Mouse (Mus musculus) large intestine, adult 2 months (tissue): ENCODE results near the gene Hmgn2. TPM values are rescaled to one million over a fixed set of nuclear protein-coding genes. Genes with fewer than 3 reads are reported as not detected.
"Not testable (repeated sequence)": the region's sequence is repeated elsewhere in the genome, so short reads cannot be mapped to it uniquely, and the experiment has no call there.

Experiments
- DNase-seq: peaks from one replicate; pipeline ENCODE4 v3.0.0-alpha.2; 2012; ENCODE audit warnings: low read depth, low spot score
- WGBS: fragments of 180-500 bp; shearing (Covaris S2); methylation state at CpG from one replicate; pipeline ENCODE4 v1.1.7; 2018; 5-methylcytosine and 5-hydroxymethylcytosine counted together
- polyA plus RNA-seq: library from polyadenylated mRNA; depleted of rRNA; stranded (reverse); fragments of >200 nt; gene quantifications from 2 replicates; pipeline ENCODE4 v1.2.3, GENCODE M21; 2012; rRNA removed

The Hmgn2 gene
- polyA plus RNA-seq: 33.0 and 46.0 TPM in 2 replicates

DNA sequence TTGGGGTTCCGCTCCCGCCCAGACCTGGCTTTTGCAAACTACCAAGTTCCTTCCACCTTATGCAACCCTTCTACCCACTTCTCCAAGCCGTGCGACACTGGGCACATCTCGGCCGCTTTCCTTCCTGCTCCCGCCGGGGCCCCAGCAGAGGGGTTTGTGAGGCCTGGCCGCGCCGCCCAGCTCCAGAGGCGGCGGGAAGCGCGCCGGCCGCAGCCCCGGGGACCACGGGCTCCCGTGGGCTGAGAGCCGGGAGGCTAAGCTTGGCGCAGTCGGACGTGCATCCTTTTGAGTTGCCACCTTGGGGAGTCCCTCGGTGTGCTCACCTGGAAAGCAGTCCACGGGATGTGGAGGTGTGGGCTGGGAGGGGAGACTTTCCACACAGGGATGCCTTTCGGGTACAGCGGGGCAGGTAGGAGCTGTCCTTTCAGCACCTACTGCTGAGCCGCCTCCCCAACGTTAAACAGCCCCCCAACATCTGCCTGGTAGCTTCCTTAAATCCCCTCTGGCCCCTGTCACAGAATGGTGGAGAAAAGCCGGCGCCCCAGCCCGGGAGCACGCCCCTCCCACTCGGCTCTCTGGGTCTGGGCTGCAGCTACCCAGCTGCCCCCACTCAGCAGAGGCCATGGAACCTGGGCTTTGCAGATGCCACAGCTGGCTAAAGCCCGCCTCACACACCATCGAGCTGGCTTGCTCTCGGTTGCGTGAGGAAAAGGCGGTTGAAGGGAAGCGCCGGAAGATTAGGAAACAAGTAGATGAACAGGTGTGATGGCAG is at the start of gene Hmgn2:
Gene Hmgn2 (minus strand): TSS at position 501 of the 772 bp plus-strand sequence.
- no peak for DNase-seq
- 1% methylated on average over 42 of the region's 42 CpGs for WGBS

DNA sequence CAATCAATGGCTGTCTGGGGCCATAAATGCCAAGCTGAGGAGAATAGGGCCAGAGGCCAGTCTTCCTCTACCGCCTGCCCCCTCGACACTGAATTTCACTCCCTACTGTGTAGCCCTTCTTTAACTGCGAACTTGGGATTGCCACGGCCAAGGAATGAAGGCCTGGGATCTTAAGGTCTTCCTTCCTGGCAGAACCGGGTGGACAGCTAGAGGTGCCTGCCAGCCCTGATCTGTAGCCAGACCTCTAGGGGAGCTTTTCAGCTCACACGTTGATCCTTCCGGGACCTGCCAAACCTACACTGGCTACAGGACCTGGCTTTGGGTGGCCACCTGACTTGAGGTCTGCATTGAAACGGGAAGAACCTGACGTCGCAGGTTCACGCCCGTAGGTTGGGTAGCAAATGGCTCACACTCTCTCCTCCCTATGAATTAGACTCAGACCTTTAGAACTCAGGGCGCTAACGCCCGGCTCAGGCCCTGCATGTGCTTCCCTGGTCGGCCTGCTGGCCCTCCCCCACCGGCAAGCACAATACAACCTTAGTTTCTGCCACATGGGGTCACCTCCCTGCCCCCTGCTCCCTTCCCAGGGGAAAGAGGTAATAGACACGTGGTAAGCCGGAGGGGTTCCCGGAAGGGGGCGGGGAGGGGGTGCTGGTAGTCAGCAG is 48.9 kb upstream of the Hmgn2 start:
- WGBS: 5% methylated on average over 21 of the region's 21 CpGs
- no peak for DNase-seq

DNA sequence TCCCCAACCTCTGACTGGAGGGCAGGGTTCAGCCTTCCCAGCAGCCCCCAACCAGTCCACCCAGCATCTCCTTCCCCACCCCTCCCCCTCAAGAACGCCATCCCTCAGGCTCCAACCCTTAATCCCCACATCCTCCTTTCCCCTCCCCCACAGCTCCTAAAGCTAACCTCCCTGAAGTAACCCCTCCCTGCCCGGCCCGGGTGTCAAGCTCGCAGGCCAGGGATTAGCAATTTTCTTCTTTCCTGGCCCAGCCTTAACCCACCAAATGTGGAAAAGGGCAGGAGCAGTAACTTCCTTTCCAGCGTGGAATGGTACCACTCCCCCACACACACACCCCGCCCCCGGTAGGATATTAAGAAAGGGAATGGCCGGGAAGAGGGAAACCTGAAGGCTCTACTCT is 48.3 kb upstream of the Hmgn2 start:
- no peak for DNase-seq
- WGBS: 10% methylated on average over 8 of the region's 8 CpGs

DNA sequence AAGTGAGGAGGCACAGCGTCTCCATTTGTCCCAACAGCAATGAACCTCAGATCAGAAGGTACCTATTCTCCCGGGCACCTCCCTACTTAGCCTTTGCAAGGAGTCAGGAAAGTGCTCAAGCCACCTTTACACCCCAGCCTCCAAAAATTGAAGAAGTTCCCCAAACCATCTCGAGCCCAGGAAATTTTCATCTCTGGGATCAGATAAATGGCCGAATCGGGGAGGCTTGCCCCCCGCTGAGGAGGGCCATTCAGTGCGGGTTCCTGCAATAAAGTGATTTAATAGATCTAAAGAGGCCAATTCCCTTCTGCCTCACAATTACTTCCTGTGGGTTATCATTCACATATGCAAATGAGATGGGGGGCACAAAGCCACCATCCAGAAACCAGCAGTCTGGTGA is 47.8 kb upstream of the Hmgn2 start:
- 13% methylated on average over 7 of the region's 7 CpGs for WGBS
- no peak for DNase-seq

DNA sequence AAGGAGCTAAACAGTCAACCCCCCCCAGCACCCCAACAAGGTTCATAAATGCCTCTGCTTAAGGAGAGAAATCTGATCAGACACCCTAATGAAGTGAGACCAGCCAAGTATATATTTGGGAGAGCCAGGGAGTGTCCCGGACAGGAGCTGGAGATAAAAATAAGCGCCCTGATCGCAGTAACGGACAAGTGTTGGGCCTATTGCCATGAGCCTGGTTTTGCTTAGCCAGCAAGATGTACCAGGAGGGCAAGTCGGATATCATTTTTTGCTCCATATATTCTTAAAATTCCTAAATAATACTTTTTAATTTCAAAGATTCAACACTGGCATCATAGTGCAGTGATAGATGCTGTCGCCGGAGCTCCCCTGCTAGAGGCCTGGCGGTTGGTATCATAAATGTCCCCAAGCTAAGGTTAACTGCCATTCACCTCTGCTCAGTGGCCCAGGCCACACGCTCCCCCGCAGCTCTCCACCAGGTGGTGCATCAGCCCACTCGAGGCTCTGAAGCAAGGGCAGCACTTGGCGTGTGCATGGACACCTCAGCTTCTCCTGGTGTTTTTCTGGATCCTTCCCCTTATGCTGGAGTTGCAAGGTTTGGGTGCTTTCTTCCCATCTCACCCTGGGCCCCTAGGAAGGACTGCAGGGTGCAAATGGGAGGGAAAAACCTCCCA is 44.5 kb upstream of the Hmgn2 start:
- no peak for DNase-seq
- 47% methylated on average over 12 of the region's 12 CpGs for WGBS

DNA sequence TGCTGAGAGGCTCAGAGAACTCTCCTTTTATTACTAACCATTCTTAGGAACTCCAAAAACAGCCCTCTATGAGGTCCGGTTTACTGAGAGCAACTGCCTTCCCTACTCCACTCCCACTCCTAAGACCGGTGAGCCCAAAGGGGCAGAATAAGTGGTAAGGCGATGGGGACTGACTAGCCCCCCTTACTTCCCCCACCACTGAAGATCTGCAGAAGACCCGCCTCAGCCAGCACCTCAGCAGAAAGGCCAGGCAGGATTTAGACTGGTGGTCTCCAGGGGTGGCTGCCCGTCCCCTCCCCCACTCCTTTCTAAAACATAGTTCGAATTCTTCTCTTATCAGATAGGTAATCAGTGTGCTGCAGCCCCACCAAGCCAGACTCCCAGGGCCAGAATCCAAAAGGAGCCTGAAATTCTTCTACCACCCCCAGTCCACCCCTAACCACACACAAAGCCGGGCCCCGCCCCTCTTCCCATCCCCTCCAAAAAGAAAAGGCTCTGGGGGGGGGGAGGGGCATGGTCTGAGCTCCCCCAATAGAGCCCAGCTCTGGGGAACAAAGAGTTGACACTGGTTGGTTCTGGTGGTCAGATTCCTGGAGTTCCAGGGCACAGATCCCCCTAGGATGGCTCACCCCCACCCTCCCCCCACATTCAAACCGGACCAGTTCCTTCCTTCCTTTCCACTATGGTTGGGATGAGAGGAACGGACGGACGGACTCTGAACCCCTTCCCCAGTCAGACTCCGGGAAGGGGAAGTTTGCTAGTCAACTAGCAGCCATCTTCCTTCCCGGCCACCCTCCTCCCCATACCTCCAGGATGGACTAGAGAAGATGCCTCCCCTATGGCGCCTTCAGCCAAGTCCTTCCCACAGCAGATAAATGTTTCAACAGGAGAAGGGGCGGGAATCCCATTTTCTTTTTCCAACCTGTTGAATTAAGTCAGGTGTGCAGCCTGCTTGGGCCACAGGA is 43.3 kb upstream of the Hmgn2 start:
- 19% methylated on average over 16 of the region's 16 CpGs for WGBS
- no peak for DNase-seq

DNA sequence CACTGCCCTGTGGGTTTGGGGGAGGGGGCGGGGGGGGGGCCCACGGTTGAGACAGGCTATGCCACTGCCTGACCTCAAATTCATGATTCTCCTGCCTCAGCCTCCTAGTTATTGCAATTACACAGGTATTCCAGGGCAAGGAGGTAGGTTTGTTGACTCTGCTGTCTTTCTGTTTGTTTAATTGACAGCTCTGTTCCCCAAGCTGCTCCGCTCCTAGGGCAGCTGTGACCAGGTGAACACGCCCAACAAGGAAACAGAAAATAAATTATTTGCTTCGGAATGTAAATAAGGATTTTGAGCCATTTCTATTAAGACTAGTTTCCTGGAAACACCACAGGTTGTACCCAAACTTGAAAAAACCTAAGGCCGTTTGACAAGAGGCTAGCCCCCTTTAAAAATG is 41.3 kb upstream of the Hmgn2 start:
- 21% methylated on average over 6 of the region's 6 CpGs for WGBS

DNA sequence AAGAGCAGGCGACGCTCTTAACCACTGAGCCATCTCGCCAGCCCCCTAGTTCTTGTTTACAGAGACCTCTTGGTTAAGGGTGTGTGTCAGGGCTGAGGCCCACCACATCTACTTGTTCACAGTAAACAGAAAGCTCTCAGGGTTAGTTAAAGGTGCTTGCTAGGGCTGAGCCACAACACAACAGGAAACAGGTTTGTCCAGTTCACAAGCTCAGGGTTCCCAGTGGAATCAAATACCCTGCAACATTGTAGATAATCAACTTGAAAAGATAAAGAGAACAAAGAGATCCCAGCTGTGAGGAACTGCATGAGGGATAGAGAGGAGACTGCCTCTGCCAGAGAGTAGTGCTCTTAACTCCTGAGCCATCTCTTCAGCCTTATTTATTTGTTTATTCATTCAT is 38.4 kb upstream of the Hmgn2 start:
- no peak for DNase-seq
- WGBS: 74% methylated on average over 3 of the region's 3 CpGs

More for the DNA sequence above, 41.3 kb upstream of the Hmgn2 start:
- DNase-seq: no peak

DNA sequence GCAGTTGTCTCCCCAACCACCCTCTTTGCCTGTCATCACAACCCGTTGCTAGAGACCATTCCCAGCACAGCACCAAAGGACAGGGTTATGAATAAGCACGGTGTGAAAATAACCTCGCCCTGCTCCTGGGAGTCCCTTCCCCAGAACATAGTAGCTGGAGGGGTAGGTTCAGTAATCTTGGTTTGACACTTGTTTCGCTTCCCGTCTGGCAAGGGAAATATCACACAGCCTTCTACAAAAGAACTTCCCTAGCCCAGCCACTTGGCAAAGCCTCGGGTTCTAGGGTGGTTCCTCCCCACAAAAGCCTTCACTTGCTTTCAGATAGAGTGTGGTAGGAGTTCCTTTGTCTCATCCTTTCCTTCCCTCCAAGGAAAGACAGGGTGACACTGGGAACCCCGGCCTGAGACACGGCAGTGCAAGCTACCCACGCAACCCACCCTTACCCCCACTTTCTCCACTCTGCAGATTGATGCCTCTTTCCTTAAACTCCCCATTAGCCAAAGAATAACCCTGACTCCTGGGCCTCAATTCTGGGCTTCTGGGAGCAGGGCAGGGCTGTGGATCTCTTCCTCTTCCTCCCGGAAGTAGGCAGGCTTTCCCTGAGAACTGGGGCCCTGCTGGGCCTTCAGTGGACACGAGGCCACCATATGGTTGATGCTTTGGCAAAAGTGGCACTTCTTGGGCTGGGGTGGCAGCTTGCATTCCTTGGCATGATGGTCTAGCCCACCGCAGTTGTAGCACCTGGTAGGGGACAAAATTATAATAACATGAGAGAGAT is 37.3 kb upstream of the Hmgn2 start:
- no peak for DNase-seq
- WGBS: 75% methylated on average over 12 of the region's 12 CpGs

DNA sequence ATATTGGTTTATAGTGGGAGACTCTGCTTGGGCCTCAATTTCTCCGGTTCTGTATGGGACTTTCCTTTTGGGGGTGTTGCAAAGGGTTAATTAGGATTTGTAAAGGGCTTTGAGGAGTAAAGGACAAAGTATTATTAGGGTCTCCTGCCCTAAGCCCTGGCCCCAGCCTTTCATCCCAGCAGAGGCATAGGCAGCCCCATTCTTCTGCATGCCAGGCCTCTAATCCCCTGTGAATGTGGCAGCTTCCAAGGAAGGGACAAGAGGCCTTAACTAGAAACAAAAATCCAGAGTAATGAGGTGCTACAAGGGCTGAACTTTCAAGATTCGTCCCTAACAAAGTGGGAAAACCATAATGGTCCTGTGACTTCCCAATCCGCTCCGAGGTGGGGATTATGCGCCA is 34.5 kb upstream of the Hmgn2 start:
- whole genome bisulfite sequencing: 81% methylated on average over 5 of the region's 5 CpGs
- DNase-seq: no peak

DNA sequence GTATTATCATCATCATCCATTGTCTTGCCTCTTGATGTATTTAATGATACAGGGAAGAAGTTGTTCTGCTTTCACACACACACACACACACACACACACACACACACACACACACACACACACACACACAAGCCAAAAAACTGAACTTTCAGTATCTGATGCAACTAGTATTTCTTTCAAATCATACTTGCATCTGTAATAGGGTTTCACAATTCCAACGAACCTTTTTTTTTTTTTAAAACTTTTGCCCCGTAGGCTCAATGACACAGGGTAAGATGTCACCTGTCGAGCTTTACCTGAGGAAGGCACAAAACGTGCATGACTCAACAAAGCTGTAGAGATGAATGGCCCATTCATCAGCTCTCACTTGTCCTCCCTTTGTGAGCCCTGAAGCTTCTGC is 33.8 kb upstream of the Hmgn2 start:
- no peak for DNase-seq
- WGBS: 47% methylated on average over 4 of the region's 4 CpGs

DNA sequence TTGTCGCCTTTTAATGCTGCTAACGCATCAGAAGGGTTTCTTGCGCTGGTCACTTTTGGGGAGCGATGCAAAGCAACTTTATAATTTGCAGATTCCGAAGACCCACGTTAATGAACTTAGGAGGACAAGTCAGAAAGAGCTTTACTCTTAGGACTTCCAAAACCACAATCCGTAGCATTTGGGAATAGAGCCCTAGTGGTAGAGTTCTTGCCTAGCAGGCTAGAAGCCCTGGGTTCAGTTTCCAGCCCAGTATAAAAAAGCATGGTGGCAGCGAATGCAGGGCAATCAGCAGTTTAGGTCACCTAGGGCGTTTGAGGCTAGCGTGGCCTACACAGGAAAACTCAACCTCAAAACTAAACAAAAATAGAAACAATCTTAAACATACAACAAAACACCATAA is 33.3 kb upstream of the Hmgn2 start:
- no peak for DNase-seq
- WGBS: 65% methylated on average over 10 of the region's 10 CpGs

DNA sequence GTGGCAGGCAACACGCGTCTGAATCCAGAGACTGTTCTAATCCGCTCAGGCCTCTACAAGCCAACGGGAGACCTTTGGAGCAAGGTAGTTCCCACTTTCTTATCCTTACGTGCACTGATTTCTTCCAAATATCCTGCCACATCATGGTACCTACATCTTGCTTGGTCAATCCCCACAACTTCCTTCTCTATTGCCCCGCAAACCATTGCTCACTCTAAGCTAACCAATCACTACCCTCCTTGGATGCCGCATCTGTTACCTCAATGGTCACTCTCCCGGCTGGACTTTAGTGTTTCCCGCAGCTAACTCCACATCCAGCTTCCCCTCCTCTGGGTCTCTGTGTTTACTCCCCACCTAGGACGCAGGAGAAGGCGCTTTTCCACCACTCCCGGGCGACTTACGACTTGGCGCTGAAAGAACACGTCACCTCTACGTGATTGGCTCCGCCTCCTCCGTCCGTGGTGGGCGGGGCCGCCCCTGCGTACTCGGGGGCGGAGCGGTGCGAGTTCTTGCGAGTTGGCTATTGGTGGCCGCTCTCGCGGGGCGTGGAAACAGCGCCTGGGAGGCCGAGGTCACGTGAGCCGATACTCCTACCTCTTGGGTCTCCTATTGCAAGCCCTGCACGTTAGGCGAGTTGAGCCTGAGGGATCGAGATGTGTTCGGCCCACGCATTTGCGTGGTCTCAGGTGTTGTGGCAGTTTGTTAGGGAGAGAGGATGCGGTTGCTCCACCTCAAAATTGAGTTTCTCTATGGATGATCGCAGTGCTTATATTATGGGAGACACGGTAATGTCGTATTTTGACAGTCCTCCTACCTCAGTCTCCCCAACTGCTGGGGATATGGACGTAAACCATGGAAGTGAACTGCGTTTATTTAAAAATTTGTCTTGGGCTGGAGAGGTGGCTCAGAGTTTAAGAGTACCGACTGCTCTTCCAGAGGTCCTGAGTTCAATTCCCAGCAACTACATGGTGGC is 32.3 kb upstream of the Hmgn2 start, which contains the start of gene Dhdds:
Gene Dhdds (minus strand): TSS at position 453 of the 973 bp plus-strand sequence.
- peak; percentile 93 for DNase-seq
- WGBS: 1% methylated on average over 49 of the region's 49 CpGs

DNA sequence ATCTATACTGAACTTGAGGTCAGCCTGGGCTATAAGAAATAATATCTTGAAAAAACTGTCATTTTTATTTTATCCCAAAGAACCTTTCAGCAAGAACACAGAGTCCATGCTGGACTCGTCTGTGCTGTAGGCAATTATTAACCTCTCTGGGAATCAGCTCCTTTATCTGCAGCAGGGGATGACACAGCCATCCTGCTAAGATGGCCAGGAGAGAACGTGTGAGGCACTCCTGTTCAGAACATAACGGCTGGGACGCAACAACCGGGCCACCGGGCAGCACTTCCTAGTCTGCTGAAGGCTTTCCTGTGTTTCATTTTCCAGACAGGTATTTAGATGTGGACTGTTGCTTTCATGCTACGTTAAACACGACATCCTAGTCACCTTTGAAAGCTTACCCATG is 26.2 kb upstream of the Hmgn2 start:
- DNase-seq: no peak
- 79% methylated on average over 8 of the region's 8 CpGs for WGBS

DNA sequence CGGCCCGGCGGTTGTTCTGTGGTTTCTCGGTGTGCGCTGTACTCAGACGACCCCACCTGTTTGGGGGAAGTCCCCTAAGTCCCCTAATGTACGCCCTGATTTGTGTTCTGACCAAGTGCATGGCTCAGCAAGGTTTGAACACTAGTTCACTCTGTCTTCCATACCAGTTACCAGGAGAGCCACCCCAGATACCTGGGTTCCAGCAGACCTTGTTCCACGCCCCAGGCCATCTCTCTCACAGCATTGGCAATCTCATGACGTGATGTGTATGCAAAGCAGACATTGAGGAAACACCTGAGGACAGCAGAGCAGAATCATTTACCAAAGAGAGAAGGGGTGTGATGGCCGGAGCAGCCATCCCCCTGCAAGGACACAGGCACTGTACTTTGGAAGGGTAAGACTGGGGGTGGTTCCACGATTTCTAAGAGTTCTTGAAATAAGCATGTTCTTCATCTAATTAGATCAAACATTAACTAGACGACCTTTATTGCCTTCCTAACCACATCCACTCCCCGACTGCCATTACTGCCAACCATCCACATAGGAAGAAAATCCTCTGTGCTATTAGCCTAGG is 22.7 kb upstream of the Hmgn2 start:
- WGBS: 69% methylated on average over 13 of the region's 13 CpGs
- DNase-seq: no peak

DNA sequence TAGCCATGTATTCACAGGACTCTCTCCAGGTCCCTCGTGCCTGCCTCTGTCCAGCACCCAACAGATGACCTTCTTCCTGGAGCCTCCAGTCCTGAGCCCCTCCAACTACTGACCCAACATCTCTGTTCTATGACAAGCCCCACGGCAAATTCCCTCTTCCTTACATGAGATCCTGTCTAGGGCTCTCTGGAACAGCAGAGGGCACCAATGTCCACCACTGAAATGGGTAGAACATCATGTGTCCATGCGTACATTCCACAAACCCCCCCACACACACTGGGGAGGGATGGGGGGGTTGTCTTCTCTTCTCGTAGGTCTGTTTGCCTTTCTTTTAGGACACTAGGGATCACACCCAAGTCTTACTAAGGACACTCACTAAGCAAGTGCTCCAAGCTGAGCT is 21.6 kb upstream of the Hmgn2 start:
- WGBS: 76% methylated on average over 4 of the region's 4 CpGs
- DNase-seq: no peak

DNA sequence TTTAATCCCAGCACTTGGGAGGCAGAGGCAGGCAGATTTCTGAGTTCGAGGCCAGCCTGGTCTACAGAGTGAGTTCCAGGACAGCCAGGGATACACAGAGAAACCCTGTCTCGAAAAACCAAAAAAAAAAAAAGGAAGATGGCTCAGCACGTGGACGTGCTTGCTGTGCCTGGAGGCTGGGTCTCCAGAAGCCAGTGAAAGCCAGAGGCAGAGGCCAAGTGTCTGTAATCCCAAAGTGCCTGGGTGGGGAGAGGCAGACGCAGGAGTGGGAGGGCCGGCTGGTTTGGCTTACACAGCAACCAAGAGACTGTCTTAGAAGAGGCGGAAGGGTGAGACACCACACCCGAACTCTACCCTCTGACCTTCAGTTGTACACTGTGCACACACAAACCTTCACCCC is 19.8 kb upstream of the Hmgn2 start:
- DNase-seq: not testable (repeated sequence)
- WGBS: 81% methylated on average over 8 of the region's 8 CpGs
